Mouse (Mus musculus): ENCODE measurements at regions not wholly inside any gene's neighbourhood (a gene's known extent, or its start where the extent isn't known, plus 50 kb on each side); places are given as distances from the start of the nearest gene placed in this dataset.

GRCm38 (mm10) chr1:137571190-137571904 is 604.2 kb downstream of the Ptprc start:
- DNase-seq (ENCODE audit: low read depth, low spot score), result no peak

GRCm38 (mm10) chr1:137567526-137567925 is 607.3 kb upstream of the Nr5a2 start:
- DNase-seq (ENCODE audit: low read depth, low spot score), result no peak

DNA sequence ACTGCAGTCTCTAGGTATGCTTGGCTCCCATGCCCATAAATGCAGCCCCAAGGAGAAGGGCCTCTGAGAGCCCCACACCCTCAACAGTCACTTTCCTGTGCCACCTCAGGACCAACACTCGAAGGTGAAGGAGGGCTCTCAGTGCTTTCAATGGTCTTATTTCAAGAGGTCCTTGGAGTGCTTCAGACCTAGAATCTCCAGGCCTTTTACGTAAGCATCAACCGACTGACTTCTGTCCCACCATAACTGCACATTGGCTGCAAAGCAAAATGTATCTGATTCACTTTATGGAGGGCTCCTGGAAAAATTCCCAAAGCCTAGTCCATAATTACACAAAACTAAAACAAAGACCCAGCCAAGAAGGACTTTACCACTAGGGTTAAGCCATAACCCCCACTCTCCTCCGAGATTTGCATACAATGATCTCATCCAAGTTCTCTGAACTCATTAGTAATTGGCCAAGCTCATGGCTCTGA is 605.4 kb upstream of the Nr5a2 start:
- no peak for DNase-seq (ENCODE audit: low read depth, low spot score)

DNA sequence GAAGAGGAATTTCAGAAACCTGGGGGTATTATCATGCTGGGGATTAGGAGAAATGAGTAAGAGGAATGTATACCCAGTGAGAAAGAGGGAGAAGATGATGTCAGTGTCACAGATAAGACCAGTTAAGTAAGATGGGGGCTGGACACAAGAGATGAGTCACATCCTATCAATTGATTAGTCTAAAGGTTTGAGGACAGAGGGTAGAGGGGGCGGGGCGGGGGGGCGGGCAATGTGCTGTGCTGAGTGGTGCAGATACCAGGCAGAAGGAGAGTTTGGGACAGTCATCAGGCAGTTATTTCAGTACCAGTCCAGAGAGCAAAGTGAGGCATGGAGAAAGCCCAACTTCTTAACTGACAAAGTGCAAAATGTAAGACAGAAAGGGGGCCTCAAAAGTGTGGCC is 601.4 kb upstream of the Nr5a2 start:
- DNase-seq (ENCODE audit: low read depth, low spot score), result no peak

GRCm38 (mm10) chr1:137560389-137561268 is 600.4 kb upstream of the Nr5a2 start:
- DNase-seq (ENCODE audit: low read depth, low spot score), result no peak

- DNase-seq (ENCODE audit: low read depth, low spot score), result no peak
Observed at GRCm38 (mm10) chr1:137549659-137550058, 589.4 kb upstream of the Nr5a2 start.

DNA sequence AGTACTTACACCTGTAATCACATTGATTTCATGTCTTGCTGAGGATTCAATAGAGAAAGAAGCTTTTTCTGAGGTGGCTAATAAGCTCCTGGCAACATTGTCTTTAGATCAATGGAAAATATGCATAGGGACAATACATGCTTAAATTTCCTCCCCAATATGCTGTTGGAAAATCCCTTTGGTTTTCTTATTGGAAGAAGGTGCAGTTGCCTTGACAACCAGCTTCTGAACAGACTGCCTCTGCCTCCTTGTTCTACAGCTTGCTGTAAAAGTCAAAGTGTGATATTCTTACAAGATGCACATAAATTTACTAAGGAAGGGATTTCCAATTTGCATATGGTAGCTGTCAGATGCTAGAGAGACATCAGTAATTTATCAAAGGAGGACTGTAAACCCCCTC is 585.4 kb upstream of the Nr5a2 start:
- peak; percentile 4 for DNase-seq (ENCODE audit: low read depth, low spot score)

- no peak for DNase-seq (ENCODE audit: low read depth, low spot score)
Observed at GRCm38 (mm10) chr1:137543828-137544227, 583.6 kb upstream of the Nr5a2 start.

GRCm38 (mm10) chr1:137541453-137541852 is 581.2 kb upstream of the Nr5a2 start:
- peak; percentile 34 for DNase-seq (ENCODE audit: low read depth, low spot score)

- no peak for DNase-seq (ENCODE audit: low read depth, low spot score)
Observed at GRCm38 (mm10) chr1:137539424-137540116, 579.3 kb upstream of the Nr5a2 start.

DNA sequence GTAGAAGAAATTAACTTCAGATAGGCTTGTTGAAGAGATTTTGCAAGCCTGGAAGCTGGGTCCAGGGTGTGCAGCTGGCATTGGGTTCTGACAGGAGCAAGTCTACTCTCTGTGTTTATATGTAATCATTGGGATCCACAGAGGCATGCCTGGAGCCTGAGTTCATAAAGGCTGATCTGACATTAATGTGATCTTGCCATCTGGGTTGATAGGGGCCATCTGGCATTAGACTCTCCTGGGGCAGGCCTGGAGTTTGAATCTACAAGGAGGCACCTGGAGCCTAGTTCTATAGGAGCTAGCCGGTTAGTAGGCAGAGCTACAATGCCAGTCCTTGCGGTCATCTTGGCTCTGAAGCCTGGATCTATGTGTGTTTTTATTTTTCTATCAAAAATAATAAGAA is 554.5 kb upstream of the Nr5a2 start:
- DNase-seq (ENCODE audit: low read depth, low spot score), result no peak

GRCm38 (mm10) chr1:137503704-137504422 is 543.6 kb upstream of the Nr5a2 start:
- no peak for DNase-seq (ENCODE audit: low read depth, low spot score)

GRCm38 (mm10) chr1:137488226-137488625 is 528.0 kb upstream of the Nr5a2 start:
- no peak for DNase-seq (ENCODE audit: low read depth, low spot score)

DNA sequence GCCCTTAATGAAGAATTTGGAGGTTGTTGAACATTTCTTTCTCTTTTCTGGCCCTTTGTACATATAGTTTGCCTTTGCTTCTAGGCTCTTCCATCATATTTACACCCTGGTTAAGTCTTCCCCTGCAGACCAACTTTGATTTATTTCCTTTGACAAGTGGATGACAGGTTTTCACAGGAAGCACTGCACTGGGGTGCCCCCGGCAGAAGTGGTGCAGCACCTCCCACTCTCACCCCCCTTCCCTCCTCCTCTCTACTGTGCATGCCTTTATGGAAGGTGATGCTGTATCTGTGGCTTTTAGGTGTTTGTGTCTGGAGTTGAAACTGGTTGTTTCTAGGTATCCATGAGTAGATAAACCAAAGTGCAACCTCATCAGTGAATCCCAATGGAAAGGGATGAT is 518.2 kb upstream of the Nr5a2 start:
- no peak for DNase-seq (ENCODE audit: low read depth, low spot score)

GRCm38 (mm10) chr1:137477239-137477638 is 517.0 kb upstream of the Nr5a2 start:
- DNase-seq (ENCODE audit: low read depth, low spot score), result no peak

GRCm38 (mm10) chr1:137474858-137475257 is 514.6 kb upstream of the Nr5a2 start:
- no peak for DNase-seq (ENCODE audit: low read depth, low spot score)

DNA sequence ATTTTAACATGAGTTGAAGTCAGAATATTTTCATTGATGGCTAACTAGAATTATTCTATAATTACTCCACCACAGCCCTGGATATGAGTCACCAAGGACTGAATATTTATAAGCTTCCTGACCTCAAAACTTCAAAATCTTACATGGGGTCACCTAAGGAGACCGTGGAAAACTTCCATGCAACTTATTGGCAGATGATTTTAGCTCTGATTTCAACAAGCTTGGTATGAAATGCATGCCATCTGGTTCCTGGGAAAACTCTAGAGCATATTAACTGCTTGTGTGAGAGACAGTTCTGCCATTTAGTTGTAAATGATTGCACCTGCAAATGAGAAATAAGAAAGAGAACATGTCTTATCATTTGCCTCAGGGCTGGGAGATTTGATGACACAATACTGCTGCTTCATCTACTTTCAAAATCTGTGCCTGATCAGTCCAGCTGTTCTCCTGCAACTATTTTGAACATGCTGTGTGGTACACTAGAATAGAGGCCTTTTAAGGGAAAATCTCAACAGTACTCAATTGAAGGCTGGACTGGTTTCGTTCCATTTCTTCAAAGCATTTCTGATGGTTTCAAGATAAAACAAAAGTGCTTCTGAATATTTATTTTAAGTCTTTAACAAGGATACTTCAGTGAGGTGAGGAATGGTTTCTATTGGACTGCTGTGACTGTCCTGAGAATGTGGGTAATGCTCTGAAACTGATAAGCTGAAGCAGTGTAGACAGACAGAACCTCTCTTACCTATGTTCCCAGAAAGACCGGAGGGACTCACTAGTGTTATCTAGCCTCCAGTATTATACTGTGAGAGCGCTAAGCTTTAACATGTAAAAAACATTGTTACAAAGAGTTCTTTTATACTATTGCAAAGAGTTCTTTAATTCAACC is 513.8 kb upstream of the Nr5a2 start:
- no peak for DNase-seq (ENCODE audit: low read depth, low spot score)

- no peak for DNase-seq (ENCODE audit: low read depth, low spot score)
Observed at GRCm38 (mm10) chr1:137464971-137465370, 504.7 kb upstream of the Nr5a2 start.

DNA sequence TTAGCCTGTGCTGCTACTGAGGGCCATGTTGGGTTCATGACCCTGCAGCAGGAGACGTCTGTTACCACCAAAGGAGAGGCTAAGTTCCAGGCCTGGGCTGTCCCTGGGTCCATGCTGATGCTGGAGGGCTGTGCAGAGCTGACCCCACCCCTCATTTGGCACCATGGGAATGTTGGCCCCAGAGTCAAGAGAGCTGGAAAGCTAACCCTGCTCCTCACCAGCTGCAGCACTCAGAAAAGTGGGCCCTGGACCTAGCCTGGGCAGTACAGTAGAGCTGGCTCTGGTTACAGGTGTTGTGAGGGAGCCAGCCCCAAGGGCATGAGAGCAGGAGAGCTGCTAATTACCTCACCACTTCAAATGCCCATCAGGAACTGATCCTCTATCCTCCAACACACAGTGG is 500.9 kb upstream of the Nr5a2 start:
- DNase-seq (ENCODE audit: low read depth, low spot score), result no peak

DNA sequence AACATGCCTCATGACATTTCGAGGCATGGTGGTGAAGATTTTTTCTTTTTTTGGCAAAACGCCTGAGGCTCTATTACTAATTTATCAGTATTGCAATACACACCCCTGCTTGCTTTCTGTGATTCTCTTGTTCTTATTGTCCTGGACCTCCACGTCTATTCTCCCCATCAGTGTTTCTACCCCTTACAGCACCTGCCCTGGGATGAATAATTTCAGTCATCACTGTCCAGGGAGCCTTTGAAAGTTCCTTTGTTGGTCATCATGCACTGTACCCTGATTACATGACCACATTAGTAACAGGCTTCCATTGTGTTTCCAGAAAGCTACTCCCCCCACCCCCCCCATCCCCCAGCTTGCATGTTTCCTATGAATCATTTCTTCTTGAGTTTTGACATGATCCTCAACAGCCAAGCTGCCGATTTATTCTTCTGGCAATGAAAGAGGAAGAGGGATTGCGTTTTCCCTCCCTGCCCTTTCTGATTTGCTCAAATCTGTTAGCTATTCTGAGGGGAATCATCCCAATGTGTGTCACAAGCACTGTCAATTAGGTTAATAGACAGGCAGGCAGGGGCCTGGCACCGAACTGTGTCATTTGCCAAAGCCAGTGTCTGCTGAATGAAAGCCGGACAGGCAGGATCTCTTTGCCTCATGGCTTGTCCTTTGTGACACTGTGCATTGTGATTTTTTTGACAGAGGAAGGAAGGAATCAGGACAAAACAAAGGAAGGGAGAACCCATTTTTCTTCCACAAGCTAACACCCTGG is 493.4 kb upstream of the Nr5a2 start:
- no peak for DNase-seq (ENCODE audit: low read depth, low spot score)
